Comparison of ENCODE assay signal across 9 mouse cellular contexts in genomic region chr9:37689970-37690686, GRCm38 (mm10). TPM values are rescaled to one million over a fixed set of nuclear protein-coding genes. Genes with fewer than 3 reads are reported as not detected.
DNase-seq lines count a peak whose midpoint lies in the region; ATAC-seq and TF ChIP-seq lines count a peak whose summit lies in the region.
"Had no signal": no experiment of that assay in that cellular context is flagged by ENCODE, and none has a peak within 500 bp of the region (broad histone marks: within the 10 kb centered on the region; RNA-seq: fewer than 3 reads in every experiment).

No protein-coding gene starts in this region.

- intact Hi-C loops in left cerebral cortex, postnatal 36 days (cut with DNase I): loop anchor here (2.0 kb wide), 1 partner anchor 243 kb away; no protein-coding TSS in a partner anchor

- H3K27me3 ChIP-seq in hindbrain, embryonic 15.5 days: no peaks in the 10 kb centered on the region
- no peaks in the 10 kb centered on the region for H3K27me3 ChIP-seq in hindbrain, embryonic 10.5 days (ENCODE audit: insufficient read depth, poor library complexity, severe bottlenecking)
- H3K27me3 ChIP-seq in hindbrain, postnatal 0 days (ENCODE audit: insufficient read depth, low read length): no peaks in the 10 kb centered on the region

- no peak for DNase-seq in hindbrain, embryonic 10.5 days (ENCODE audit: low spot score)
- peak; percentile 17 for DNase-seq in A20 (ENCODE audit: low read depth, low spot score)
- DNase-seq in Muller cell, postnatal 12 days (ENCODE audit: inconsistent ontology term): peak; percentile 6
- peak; percentile 67 for DNase-seq in hindbrain, postnatal 0 days (ENCODE audit: low spot score)
- DNase-seq in right cerebral cortex, postnatal 14 days: no peak
- DNase-seq in left cerebral cortex, postnatal 36 days (ENCODE audit: low spot score in 2 of 2): no peak
- no peak for DNase-seq in urinary bladder, postnatal 36 days (ENCODE audit: low spot score in 2 of 2)

- no peak overlapping the region for H3K9ac ChIP-seq in hindbrain, embryonic 15.5 days
- H3K9ac ChIP-seq in hindbrain, postnatal 0 days (replicated peaks; ENCODE audit: low read length): no peak overlapping the region

- TF ChIP-seq CTCF in hindbrain, postnatal 0 days (IDR thresholded peaks at IDR 0.05; ENCODE audit: low read depth): peak; percentile 71

- WGBS in hindbrain, embryonic 15.5 days: 38% methylated on average over 5 of the region's 5 CpGs
- 52% methylated on average over 5 of the region's 5 CpGs for WGBS in hindbrain, embryonic 10.5 days
- WGBS in hindbrain, postnatal 0 days: 30% methylated on average over 5 of the region's 5 CpGs

- no peak overlapping the region for H3K4me3 ChIP-seq in hindbrain, embryonic 15.5 days
- H3K4me3 ChIP-seq in hindbrain, embryonic 10.5 days: no peak overlapping the region
- no peak overlapping the region for H3K4me3 ChIP-seq in hindbrain, postnatal 0 days (ENCODE audit: low read length)

- no peak overlapping the region for H3K4me2 ChIP-seq in hindbrain, embryonic 15.5 days
- H3K4me2 ChIP-seq in hindbrain, postnatal 0 days (ENCODE audit: low read depth, low read length): no peak overlapping the region

- ATAC-seq in hindbrain, embryonic 15.5 days (ENCODE audit: low FRiP score, low read depth): peak; percentile 61; the same call in 1 of the 2 replicates
- ATAC-seq in hindbrain, postnatal 0 days: peak; percentile 84

- no peaks in the 10 kb centered on the region for H3K4me1 ChIP-seq in hindbrain, embryonic 15.5 days (replicated peaks)
- H3K4me1 ChIP-seq in hindbrain, embryonic 10.5 days (replicated peaks): no peaks in the 10 kb centered on the region
- H3K4me1 ChIP-seq in hindbrain, postnatal 0 days (ENCODE audit: insufficient read depth, low read length): 0 out of 2 replicates have a peak, but pooled peaks cover 5% of the 10 kb centered on the region

- H3K9me3 ChIP-seq in hindbrain, embryonic 15.5 days: no peaks in the 10 kb centered on the region
- no peaks in the 10 kb centered on the region for H3K9me3 ChIP-seq in hindbrain, embryonic 10.5 days
- H3K9me3 ChIP-seq in hindbrain, postnatal 0 days (ENCODE audit: low read length): no peaks in the 10 kb centered on the region

- H3K36me3 ChIP-seq in hindbrain, embryonic 15.5 days: no peaks in the 10 kb centered on the region
- H3K36me3 ChIP-seq in hindbrain, embryonic 10.5 days: no peaks in the 10 kb centered on the region
- no peaks in the 10 kb centered on the region for H3K36me3 ChIP-seq in hindbrain, postnatal 0 days (ENCODE audit: insufficient read depth, low read length)

- no peak overlapping the region for H3K27ac ChIP-seq in hindbrain, embryonic 15.5 days (replicated peaks)
- H3K27ac ChIP-seq in hindbrain, embryonic 10.5 days: no peak overlapping the region
- no peak overlapping the region for H3K27ac ChIP-seq in hindbrain, postnatal 0 days

RNA-seq across cellular contexts. Expression of gene Panx3, which starts 21.1 kb away (rescaled TPM):
- not detected in 2 replicates for polyA plus RNA-seq in hindbrain, embryonic 15.5 days (2015; fragmentation: Nextera tagmentation; extraction: Ambion mirVana)
- 0.07 and 0.17 TPM in 2 replicates for polyA plus RNA-seq in hindbrain, embryonic 10.5 days (2016; fragmentation: Nextera tagmentation; extraction: Ambion mirVana)
- total RNA-seq in hindbrain, postnatal 0 days (2014; rRNA removed): not detected in 2 replicates
- polyA plus RNA-seq in hindbrain, postnatal 0 days (2015; fragmentation: Nextera tagmentation; extraction: Ambion mirVana): 0.10 TPM in 1 of 2 replicates, not detected in the other
- total RNA-seq in left cerebral cortex, postnatal 36 days (2021): not detected
- polyA plus RNA-seq: limb, embryonic 11.5 days had no signal

RNA-seq across cellular contexts. Expression of gene Olfr160, which starts 25.9 kb away (rescaled TPM):
- polyA plus RNA-seq in hindbrain, embryonic 15.5 days (2015; fragmentation: Nextera tagmentation; extraction: Ambion mirVana): not detected in 2 replicates
- polyA plus RNA-seq in hindbrain, embryonic 10.5 days (2016; fragmentation: Nextera tagmentation; extraction: Ambion mirVana): not detected in 2 replicates
- total RNA-seq in hindbrain, postnatal 0 days (2014; rRNA removed): not detected in 2 replicates
- not detected in 2 replicates for polyA plus RNA-seq in hindbrain, postnatal 0 days (2015; fragmentation: Nextera tagmentation; extraction: Ambion mirVana)
- total RNA-seq in left cerebral cortex, postnatal 36 days (2021): not detected
- polyA plus RNA-seq: limb, embryonic 11.5 days had no signal

RNA-seq across cellular contexts. Expression of gene Tbrg1, which starts 33.0 kb away (rescaled TPM):
- polyA plus RNA-seq in hindbrain, embryonic 15.5 days (2015; fragmentation: Nextera tagmentation; extraction: Ambion mirVana): 86.4 and 88.3 TPM in 2 replicates
- 132 and 144 TPM in 2 replicates for polyA plus RNA-seq in hindbrain, embryonic 10.5 days (2016; fragmentation: Nextera tagmentation; extraction: Ambion mirVana)
- 44.5 and 45.6 TPM in 2 replicates for total RNA-seq in hindbrain, postnatal 0 days (2014; rRNA removed)
- polyA plus RNA-seq in hindbrain, postnatal 0 days (2015; fragmentation: Nextera tagmentation; extraction: Ambion mirVana): 82.9 and 87.7 TPM in 2 replicates
- 10 to 100 TPM; 52.4 to 63.4 TPM for total RNA-seq in left cerebral cortex, postnatal 36 days (2021)

RNA-seq across cellular contexts. Expression of gene Olfr874, which starts 54.8 kb away (rescaled TPM):
- not detected in 2 replicates for polyA plus RNA-seq in hindbrain, embryonic 15.5 days (2015; fragmentation: Nextera tagmentation; extraction: Ambion mirVana)
- polyA plus RNA-seq in hindbrain, embryonic 10.5 days (2016; fragmentation: Nextera tagmentation; extraction: Ambion mirVana): not detected in 2 replicates
- 0.58 TPM in 1 of 2 replicates, not detected in the other for total RNA-seq in hindbrain, postnatal 0 days (2014; rRNA removed)
- not detected in 2 replicates for polyA plus RNA-seq in hindbrain, postnatal 0 days (2015; fragmentation: Nextera tagmentation; extraction: Ambion mirVana)
- not detected for total RNA-seq in left cerebral cortex, postnatal 36 days (2021)
- polyA plus RNA-seq: limb, embryonic 11.5 days had no signal

Comparison
In these comparisons a context has a peak if more than half of its experiments do, and no peak if none do; other contexts are left out.
1. DNase-seq: peak in A20 (single experiment), Muller cell, postnatal 12 days (single experiment) and hindbrain, postnatal 0 days (single experiment); none in hindbrain, embryonic 10.5 days (single experiment), right cerebral cortex, postnatal 14 days (single experiment), left cerebral cortex, postnatal 36 days (0 of 2) and urinary bladder, postnatal 36 days (0 of 2).